Mouse (Mus musculus) liver, embryonic 13.5 days (tissue): ENCODE results near the gene Zfhx3. TPM values are rescaled to one million over a fixed set of nuclear protein-coding genes. Genes with fewer than 3 reads are reported as not detected.

Source experiments
- ATAC-seq: fragments of 200-750 bp; cut with Nextera tagmentation; 2 replicates; pipeline ENCODE4 v1.8.0; 2017; ENCODE audit warnings: low read depth, mild to moderate bottlenecking, moderate number of reproducible peaks, moderate library complexity
- DNase-seq: peaks from one replicate; pipeline ENCODE4 v3.0.0; 2022
- H3K27ac ChIP-seq: fragments of 300-500 bp; sonication (generic); 2 replicates; pipeline ENCODE4 v1.5.1; 2015; ENCODE audit warnings: moderate library complexity, mild to moderate bottlenecking, inconsistent platforms
- H3K27me3 ChIP-seq: fragments of 300-500 bp; sonication (generic); 2 replicates; pipeline ENCODE4 v1.6.1; 2015; ENCODE audit warnings: mild to moderate bottlenecking, inconsistent platforms
- H3K36me3 ChIP-seq: fragments of 300-500 bp; sonication (generic); 2 replicates; pipeline ENCODE4 v1.6.1; 2015; ENCODE audit warnings: mild to moderate bottlenecking, inconsistent platforms
- H3K4me1 ChIP-seq: fragments of 300-500 bp; sonication (generic); replicated peaks from 2 replicates; pipeline ENCODE4 v1.6.1; 2015; ENCODE audit warnings: inconsistent platforms
- H3K4me2 ChIP-seq: fragments of 300-500 bp; sonication (generic); 2 replicates; pipeline ENCODE4 v1.6.1; 2015; ENCODE audit warnings: inconsistent platforms, mild to moderate bottlenecking, moderate library complexity
- H3K4me3 ChIP-seq: fragments of 300-500 bp; sonication (generic); replicated peaks from 2 replicates; pipeline ENCODE4 v1.5.1; 2015; ENCODE audit warnings: mild to moderate bottlenecking, inconsistent platforms
- H3K9ac ChIP-seq: fragments of 300-500 bp; sonication (generic); 2 replicates; pipeline ENCODE4 v1.6.1; 2015; ENCODE audit warnings: mild to moderate bottlenecking, inconsistent platforms
- H3K9me3 ChIP-seq: fragments of 300-500 bp; sonication (generic); replicated peaks from 2 replicates; pipeline ENCODE4 v1.6.1; 2016; ENCODE audit warnings: inconsistent platforms
- WGBS: fragments of 180-500 bp; shearing (Covaris S2); methylation state at CpG from one replicate; pipeline ENCODE4 v1.1.7; 2015; ENCODE audit not compliant: insufficient replicate concordance; 5-methylcytosine and 5-hydroxymethylcytosine counted together
- polyA plus RNA-seq: library from polyadenylated mRNA; unstranded; fragments of >200 nt; fragmentation: Nextera tagmentation; extraction: Ambion mirVana; gene quantifications from 2 replicates; pipeline ENCODE4 v1.2.1, GENCODE M21; 2015

The Zfhx3 gene
- polyA plus RNA-seq, 1 experiment from 2014 or later: 1.0 TPM

- Histone ChIP-seq H3K4me1 (no peaks in the 10 kb centered on the region), H3K9ac (no peak overlapping the region), H3K9me3 (no peaks in the 10 kb centered on the region), H3K27ac (no peak overlapping the region), H3K4me2 (no peak overlapping the region), H3K27me3 (no peaks in the 10 kb centered on the region), H3K4me3 (no peak overlapping the region), H3K36me3 (no peaks in the 10 kb centered on the region)
- WGBS: 78% methylated on average over 3 of the region's 3 CpGs
- DNase-seq (no peak), ATAC-seq (no peak)
These were observed 527.8 kb downstream of the Zfhx3 start for GRCm38 (mm10) chr8:108470269-108470668.

- Histone ChIP-seq H3K9me3 (no peaks in the 10 kb centered on the region), H3K9ac (no peak overlapping the region), H3K4me1 (no peaks in the 10 kb centered on the region), H3K27ac (no peak overlapping the region), H3K36me3 (no peaks in the 10 kb centered on the region), H3K27me3 (no peaks in the 10 kb centered on the region), H3K4me2 (no peak overlapping the region), H3K4me3 (no peak overlapping the region)
- no peak for ATAC-seq
- no peak for DNase-seq
- WGBS: 74% methylated on average over 10 of the region's 10 CpGs
These were observed 532.1 kb downstream of the Zfhx3 start for GRCm38 (mm10) chr8:108474556-108474955.

GRCm38 (mm10) chr8:108478131-108478530 lies 535.7 kb downstream of the Zfhx3 start:
- Histone ChIP-seq H3K9ac (no peak overlapping the region), H3K4me1 (no peaks in the 10 kb centered on the region), H3K36me3 (no peaks in the 10 kb centered on the region), H3K27me3 (no peaks in the 10 kb centered on the region), H3K27ac (no peak overlapping the region), H3K9me3 (no peaks in the 10 kb centered on the region), H3K4me2 (no peak overlapping the region), H3K4me3 (no peak overlapping the region)
- DNase-seq (no peak), ATAC-seq (no peak)
- 67% methylated on average over 8 of the region's 8 CpGs for WGBS

GRCm38 (mm10) chr8:108480141-108480540 lies 537.7 kb downstream of the Zfhx3 start:
- H3K4me1 ChIP-seq: no peaks in the 10 kb centered on the region
- no peak overlapping the region for H3K9ac ChIP-seq
- H3K4me2 ChIP-seq: no peak overlapping the region
- no peaks in the 10 kb centered on the region for H3K36me3 ChIP-seq
- no peak for ATAC-seq
- no peak for DNase-seq
- H3K27ac ChIP-seq: no peak overlapping the region
- H3K27me3 ChIP-seq: no peaks in the 10 kb centered on the region
- H3K4me3 ChIP-seq: no peak overlapping the region
- WGBS: 55% methylated on average over 12 of the region's 12 CpGs
- H3K9me3 ChIP-seq: no peaks in the 10 kb centered on the region

GRCm38 (mm10) chr8:108481167-108481815 lies 538.8 kb downstream of the Zfhx3 start:
- 51% methylated on average over 11 of the region's 11 CpGs for WGBS
- no peak for DNase-seq
- Histone ChIP-seq H3K9ac (no peak overlapping the region), H3K27ac (no peak overlapping the region), H3K4me3 (no peak overlapping the region), H3K4me2 (no peak overlapping the region), H3K36me3 (no peaks in the 10 kb centered on the region), H3K4me1 (no peaks in the 10 kb centered on the region), H3K27me3 (no peaks in the 10 kb centered on the region), H3K9me3 (no peaks in the 10 kb centered on the region)
- no peak for ATAC-seq

- WGBS: 69% methylated on average over 12 of the region's 12 CpGs
- no peak for ATAC-seq
- DNase-seq: no peak
These were observed 553.7 kb downstream of the Zfhx3 start for GRCm38 (mm10) chr8:108496101-108496500.

GRCm38 (mm10) chr8:108506779-108507178 lies 564.3 kb downstream of the Zfhx3 start:
- WGBS: 59% methylated on average over 3 of the region's 3 CpGs
- H3K27ac ChIP-seq: no peak overlapping the region

More at GRCm38 (mm10) chr8:108496101-108496500, 553.7 kb downstream of the Zfhx3 start:
- no peaks in the 10 kb centered on the region for H3K9me3 ChIP-seq
- no peaks in the 10 kb centered on the region for H3K36me3 ChIP-seq
- no peaks in the 10 kb centered on the region for H3K4me1 ChIP-seq
- no peak overlapping the region for H3K4me3 ChIP-seq
- no peaks in the 10 kb centered on the region for H3K27me3 ChIP-seq
- no peak overlapping the region for H3K9ac ChIP-seq
- no peak overlapping the region for H3K4me2 ChIP-seq
- no peak overlapping the region for H3K27ac ChIP-seq

GRCm38 (mm10) chr8:108507769-108508168 lies 565.3 kb downstream of the Zfhx3 start:
- no peak overlapping the region for H3K4me3 ChIP-seq
- H3K4me1 ChIP-seq: no peaks in the 10 kb centered on the region
- WGBS: 67% methylated on average over 3 of the region's 3 CpGs
- H3K9ac ChIP-seq: no peak overlapping the region
- DNase-seq (no peak), ATAC-seq (no peak)
- no peaks in the 10 kb centered on the region for H3K27me3 ChIP-seq
- H3K27ac ChIP-seq: no peak overlapping the region
- no peaks in the 10 kb centered on the region for H3K36me3 ChIP-seq
- H3K9me3 ChIP-seq: no peaks in the 10 kb centered on the region
- H3K4me2 ChIP-seq: no peak overlapping the region

More at GRCm38 (mm10) chr8:108506779-108507178, 564.3 kb downstream of the Zfhx3 start:
- Histone ChIP-seq H3K4me2 (no peak overlapping the region), H3K4me3 (no peak overlapping the region), H3K9ac (no peak overlapping the region), H3K4me1 (no peaks in the 10 kb centered on the region), H3K9me3 (no peaks in the 10 kb centered on the region), H3K36me3 (no peaks in the 10 kb centered on the region), H3K27me3 (no peaks in the 10 kb centered on the region)
- ATAC-seq (no peak), DNase-seq (no peak)

- Histone ChIP-seq H3K4me2 (no peak overlapping the region), H3K4me3 (no peak overlapping the region), H3K9ac (no peak overlapping the region), H3K27me3 (no peaks in the 10 kb centered on the region), H3K9me3 (no peaks in the 10 kb centered on the region), H3K36me3 (no peaks in the 10 kb centered on the region), H3K27ac (no peak overlapping the region), H3K4me1 (no peaks in the 10 kb centered on the region)
- WGBS: 71% methylated on average over 14 of the region's 14 CpGs
- no peak for DNase-seq
- no peak for ATAC-seq
These were observed 568.3 kb downstream of the Zfhx3 start for GRCm38 (mm10) chr8:108510641-108511325.

- no peaks in the 10 kb centered on the region for H3K27me3 ChIP-seq
- H3K4me3 ChIP-seq: no peak overlapping the region
- DNase-seq (no peak), ATAC-seq (no peak)
- no peak overlapping the region for H3K9ac ChIP-seq
- H3K9me3 ChIP-seq: no peaks in the 10 kb centered on the region
- no peak overlapping the region for H3K4me2 ChIP-seq
- WGBS: 71% methylated on average over 7 of the region's 7 CpGs
- H3K27ac ChIP-seq: no peak overlapping the region
- H3K4me1 ChIP-seq: no peaks in the 10 kb centered on the region
- H3K36me3 ChIP-seq: no peaks in the 10 kb centered on the region
These were observed 575.7 kb downstream of the Zfhx3 start for GRCm38 (mm10) chr8:108518116-108518515.

- Histone ChIP-seq H3K9me3 (no peaks in the 10 kb centered on the region), H3K36me3 (no peaks in the 10 kb centered on the region), H3K4me3 (no peak overlapping the region), H3K27ac (no peak overlapping the region), H3K27me3 (no peaks in the 10 kb centered on the region), H3K4me2 (no peak overlapping the region), H3K9ac (no peak overlapping the region), H3K4me1 (no peaks in the 10 kb centered on the region)
- 46% methylated on average over 4 of the region's 4 CpGs for WGBS
- ATAC-seq: no peak
- no peak for DNase-seq
These were observed 579.6 kb downstream of the Zfhx3 start for GRCm38 (mm10) chr8:108522050-108522449.

GRCm38 (mm10) chr8:108529421-108529820 lies 587.0 kb downstream of the Zfhx3 start:
- Histone ChIP-seq H3K36me3 (no peaks in the 10 kb centered on the region), H3K27ac (no peak overlapping the region), H3K9ac (no peak overlapping the region), H3K4me2 (no peak overlapping the region), H3K27me3 (no peaks in the 10 kb centered on the region), H3K4me1 (no peaks in the 10 kb centered on the region), H3K9me3 (no peaks in the 10 kb centered on the region), H3K4me3 (no peak overlapping the region)
- ATAC-seq (no peak), DNase-seq (no peak)
- WGBS: 72% methylated on average over 7 of the region's 7 CpGs
